ENCODE assay signal across 8 mouse cellular contexts in genomic region chr2:25607761-25608622, GRCm38 (mm10). TPM values are rescaled to one million over a fixed set of nuclear protein-coding genes. Genes with fewer than 3 reads are reported as not detected.
DNase-seq lines count a peak whose midpoint lies in the region; ATAC-seq lines count a peak whose summit lies in the region.

TSS of gene Rabl6 (minus strand) at chr2:25608521.

- H3K4me1 ChIP-seq in hindbrain, embryonic 13.5 days (replicated peaks), result peaks cover 23% of the 10 kb centered on the region

- peak; percentile 96 for DNase-seq in NIH3T3 (ENCODE audit: low read depth)
- peak; percentile 94 to 96 for DNase-seq in cerebellum, postnatal 10 days
- DNase-seq in frontal cortex, postnatal 14 days (ENCODE audit: low spot score in 2 of 2), result peak; percentile 80 to 84
- DNase-seq in layer of hippocampus, postnatal 25 days (ENCODE audit: extremely low spot score in 1 of 2, low spot score in 1 of 2), result peak; percentile 80 to 91
- peak; percentile 87 for DNase-seq in lung, postnatal 25 days (ENCODE audit: low spot score)
- peak; percentile 94 for DNase-seq in retina, embryonic 14.5 days (ENCODE audit: low spot score)
- peak; percentile 91 for DNase-seq in thymus, postnatal 4 days

- no peaks in the 10 kb centered on the region for H3K9me3 ChIP-seq in hindbrain, embryonic 13.5 days

- peak within 1 kb of the TSS; percentile 99 for H3K4me3 ChIP-seq in hindbrain, embryonic 13.5 days

- H3K27ac ChIP-seq in hindbrain, embryonic 13.5 days, result peak within 1 kb of the TSS; percentile 95

- peak; percentile 93 for ATAC-seq in hindbrain, embryonic 13.5 days (ENCODE audit: low FRiP score)

- H3K4me2 ChIP-seq in hindbrain, embryonic 13.5 days, result peak within 1 kb of the TSS; percentile 68

- peaks cover 8% of the 10 kb centered on the region for H3K36me3 ChIP-seq in hindbrain, embryonic 13.5 days

- WGBS in hindbrain, embryonic 13.5 days, result under 1% methylated on average over 80 of the region's 80 CpGs

- peaks cover 23% of the 10 kb centered on the region for H3K27me3 ChIP-seq in hindbrain, embryonic 13.5 days

- H3K9ac ChIP-seq in hindbrain, embryonic 13.5 days, result peak within 1 kb of the TSS; percentile 96

RNA-seq across cellular contexts. Expression of gene Rabl6, which starts in this region (rescaled TPM):
- 67.9 and 75.5 TPM in 2 replicates for polyA plus RNA-seq in hindbrain, embryonic 13.5 days (2015; fragmentation: Nextera tagmentation; extraction: Ambion mirVana)
- total RNA-seq in layer of hippocampus, postnatal 25 days (2021), result 100 to 1,000 TPM; 128 to 145 TPM

Comparison
In these comparisons a context has a peak if more than half of its experiments do, and no peak if none do; other contexts are left out.
1. Peak in every context shown above with its lines: DNase-seq, ATAC-seq, H3K4me3 ChIP-seq and H3K27ac ChIP-seq.